Mouse (Mus musculus) lung, postnatal 0 days (tissue): ENCODE results near the gene Cirbp.

Source experiments
- CTCF ChIP-seq: IDR thresholded peaks from 2 replicates; pipeline ENCODE4 v1.5.1; 2016; ENCODE audit warnings: antibody characterized with exemption, mild to moderate bottlenecking
- EP300 ChIP-seq: IDR thresholded peaks from 2 replicates; pipeline ENCODE4 v1.6.1; 2016; ENCODE audit warnings: antibody characterized with exemption, mild to moderate bottlenecking, control low read depth

DNA sequence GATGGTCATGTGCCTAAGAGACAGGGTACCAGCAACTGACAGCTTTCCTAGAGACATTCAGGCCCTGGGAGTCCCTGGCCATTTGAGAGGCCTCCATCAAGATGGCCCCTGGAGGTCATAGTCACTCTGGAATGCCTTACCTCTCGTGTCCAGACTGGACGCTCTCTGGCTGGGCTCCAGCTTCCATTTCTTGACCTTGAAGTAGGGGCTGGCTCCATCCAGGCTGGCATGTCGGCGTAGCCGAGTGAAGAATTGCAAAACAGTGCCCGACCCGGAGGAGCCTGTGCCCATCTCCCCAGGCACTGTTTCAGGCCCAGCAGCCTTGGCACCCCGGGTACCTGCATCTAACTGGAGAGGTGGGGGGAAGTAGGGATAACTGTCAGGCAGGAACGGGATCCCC lies 31.4 kb upstream of the Cirbp start:
- TF ChIP-seq CTCF, result no peak
- TF ChIP-seq EP300, result no peak
